Mouse (Mus musculus) kidney, postnatal 0 days (tissue): ENCODE measurements around the gene Atad3a. TPM values are rescaled to one million over a fixed set of nuclear protein-coding genes. Genes with fewer than 3 reads are reported as not detected.
"Not testable (repeated sequence)": the region's sequence is repeated elsewhere in the genome, so short reads cannot be mapped to it uniquely, and the experiment has no call there.

Experiments
- ATAC-seq: fragments of 200-750 bp; cut with Nextera tagmentation; replicated peaks from 2 replicates; pipeline ENCODE4 v1.8.0; 2017; ENCODE audit warnings: low read depth, moderate number of reproducible peaks, moderate TSS enrichment, moderate library complexity; ENCODE audit not compliant: low FRiP score
- DNase-seq: peaks from one replicate; pipeline ENCODE4 v3.0.0-alpha.2; 2016; ENCODE audit warnings: low spot score
- H3K27ac ChIP-seq: fragments of 300-500 bp; sonication (generic); 2 replicates; pipeline ENCODE4 v1.5.1; 2014; ENCODE audit warnings: mild to moderate bottlenecking
- H3K27me3 ChIP-seq: fragments of 300-500 bp; sonication (generic); 2 replicates; pipeline ENCODE4 v1.6.1; 2014; ENCODE audit warnings: low read length, mixed read lengths; ENCODE audit not compliant: insufficient read depth
- H3K36me3 ChIP-seq: fragments of 300-500 bp; sonication (generic); 2 replicates; pipeline ENCODE4 v1.6.1; 2014; ENCODE audit warnings: low read length, mixed read lengths; ENCODE audit not compliant: insufficient read depth
- H3K4me1 ChIP-seq: fragments of 300-500 bp; sonication (generic); replicated peaks from 2 replicates; pipeline ENCODE4 v1.6.1; 2014; ENCODE audit warnings: antibody characterized with exemption, low read length, mixed read lengths; ENCODE audit not compliant: insufficient read depth
- H3K4me2 ChIP-seq: fragments of 300-500 bp; sonication (generic); 2 replicates; pipeline ENCODE4 v1.6.1; 2014; ENCODE audit warnings: mild to moderate bottlenecking, low read length, moderate library complexity, mixed read lengths
- H3K4me3 ChIP-seq: fragments of 300-500 bp; sonication (generic); replicated peaks from 2 replicates; pipeline ENCODE4 v1.5.1; 2014; ENCODE audit warnings: low read depth, low read length
- H3K9ac ChIP-seq: fragments of 300-500 bp; sonication (generic); 2 replicates; pipeline ENCODE4 v1.6.1; 2014; ENCODE audit warnings: low read depth, low read length
- H3K9me3 ChIP-seq: fragments of 300-500 bp; sonication (generic); replicated peaks from 2 replicates; pipeline ENCODE4 v1.6.1; 2016; ENCODE audit warnings: low read length, inconsistent platforms, mixed read lengths
- CTCF ChIP-seq: IDR thresholded peaks from 2 replicates; pipeline ENCODE4 v1.5.1; 2016; ENCODE audit warnings: antibody characterized with exemption, low read depth, mild to moderate bottlenecking, moderate library complexity
- WGBS: fragments of 180-500 bp; shearing (Covaris S2); extraction: QIAGEN DNeasy Blood & Tissue Kit; methylation state at CpG from one replicate; pipeline ENCODE4 v1.1.7; 2014; 5-methylcytosine and 5-hydroxymethylcytosine counted together
- polyA plus RNA-seq: library from polyadenylated mRNA; unstranded; fragments of >200 nt; fragmentation: Nextera tagmentation; extraction: Ambion mirVana; gene quantifications from 2 replicates; pipeline ENCODE4 v1.2.1, GENCODE M21; 2015

Gene Atad3a
- polyA plus RNA-seq, 1 experiment from 2014 or later, result 92.1 TPM

GRCm38 (mm10) chr4:155791240-155791933 is 30.5 kb upstream of the Atad3a start:
- H3K9ac ChIP-seq, result no peak overlapping the region
- no peaks in the 10 kb centered on the region for H3K27me3 ChIP-seq
- ATAC-seq, result peak; percentile 75
- DNase-seq, result no peak
- 29% methylated on average over 24 of the region's 24 CpGs for WGBS
- peak overlapping the region; percentile 4; the same call in 1 of the 2 replicates for H3K4me2 ChIP-seq
- H3K4me3 ChIP-seq, result no peak overlapping the region
- H3K9me3 ChIP-seq, result no peaks in the 10 kb centered on the region
- H3K36me3 ChIP-seq, result no peaks in the 10 kb centered on the region
- H3K27ac ChIP-seq, result no peak overlapping the region; the same call in 1 of the 2 replicates
- no peak for TF ChIP-seq CTCF
- H3K4me1 ChIP-seq, result 0 out of 2 replicates have a peak, but pooled peaks cover 7% of the 10 kb centered on the region

GRCm38 (mm10) chr4:155790650-155791161 is 29.8 kb upstream of the Atad3a start:
- Histone ChIP-seq H3K4me1 (0 out of 2 replicates have a peak, but pooled peaks cover 7% of the 10 kb centered on the region), H3K4me3 (no peak overlapping the region), H3K36me3 (no peaks in the 10 kb centered on the region), H3K9ac (no peak overlapping the region), H3K27ac (no peak overlapping the region; the same call in 1 of the 2 replicates), H3K27me3 (no peaks in the 10 kb centered on the region), H3K4me2 (no peak overlapping the region), H3K9me3 (no peaks in the 10 kb centered on the region)
- ATAC-seq (peak; percentile 61), DNase-seq (no peak)
- no peak for TF ChIP-seq CTCF
- 42% methylated on average over 3 of the region's 3 CpGs for WGBS

- Histone ChIP-seq H3K4me2 (0 out of 2 replicates have a peak within 1 kb of the TSS, but pooled peaks have one; percentile 4), H3K27ac (no peak within 1 kb of the TSS; the same call in 1 of the 2 replicates)
- ATAC-seq, result no peak
Measured at GRCm38 (mm10) chr4:155790021-155790489, 29.2 kb upstream of the Atad3a start, which contains the start of gene Ankrd65. Ankrd65 (plus strand) TSS chr4:155790439.

DNA sequence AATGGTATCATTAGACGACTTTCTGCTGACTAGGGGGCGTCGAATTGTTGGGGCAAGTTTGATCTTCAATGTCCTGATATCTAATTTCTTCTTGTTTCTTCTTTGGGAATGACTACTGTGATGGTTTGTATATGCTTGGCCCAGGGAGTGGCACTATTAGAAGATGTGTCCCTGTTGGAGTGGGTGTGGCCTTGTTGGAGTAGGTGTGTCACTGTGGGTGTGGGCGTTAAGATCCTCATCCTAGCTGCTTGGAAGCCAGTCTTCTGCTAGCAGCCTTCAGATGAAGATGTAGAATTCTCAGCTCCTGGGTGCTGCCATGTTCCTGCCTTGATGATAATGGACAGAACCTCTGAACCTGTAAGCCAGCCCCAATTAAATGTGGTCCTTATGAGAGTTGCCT is 27.9 kb upstream of the Atad3a start:
- 74% methylated on average over 4 of the region's 4 CpGs for WGBS

More at GRCm38 (mm10) chr4:155790021-155790489, 29.2 kb upstream of the Atad3a start, which contains the start of gene Ankrd65:
- Histone ChIP-seq H3K9ac (no peak within 1 kb of the TSS), H3K9me3 (no peaks in the 10 kb centered on the region), H3K27me3 (no peaks in the 10 kb centered on the region), H3K4me3 (no peak within 1 kb of the TSS), H3K36me3 (no peaks in the 10 kb centered on the region), H3K4me1 (0 out of 2 replicates have a peak, but pooled peaks cover 7% of the 10 kb centered on the region)
- WGBS, result 79% methylated on average over 3 of the region's 3 CpGs
- TF ChIP-seq CTCF, result no peak
- DNase-seq, result no peak

DNA sequence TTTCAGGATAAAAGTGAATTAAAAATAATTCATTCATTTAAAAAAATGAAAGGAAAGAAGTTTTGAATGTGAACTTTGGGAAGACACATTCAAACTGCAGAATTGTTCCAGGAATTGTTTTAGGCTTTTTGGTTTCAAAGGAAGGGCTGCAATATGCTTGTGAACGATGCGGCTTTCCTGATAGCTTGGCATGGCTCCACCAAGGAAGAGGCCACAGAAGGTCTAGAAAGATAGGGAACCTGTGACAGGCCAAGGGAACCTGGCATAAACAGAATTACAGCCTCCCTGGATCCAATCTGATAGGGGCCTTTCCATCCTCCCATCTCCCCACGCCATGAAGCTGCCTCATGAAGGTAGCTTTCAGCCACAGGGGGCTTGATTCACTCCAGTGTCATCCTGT is 27.4 kb upstream of the Atad3a start:
- 76% methylated on average over 3 of the region's 3 CpGs for WGBS
- no peak overlapping the region for H3K4me2 ChIP-seq
- TF ChIP-seq CTCF, result no peak
- H3K4me3 ChIP-seq, result no peak overlapping the region
- no peak overlapping the region for H3K27ac ChIP-seq
- ATAC-seq (no peak), DNase-seq (no peak)
- no peaks in the 10 kb centered on the region for H3K9me3 ChIP-seq
- H3K36me3 ChIP-seq, result no peaks in the 10 kb centered on the region
- no peaks in the 10 kb centered on the region for H3K27me3 ChIP-seq
- 0 out of 2 replicates have a peak, but pooled peaks cover 7% of the 10 kb centered on the region for H3K4me1 ChIP-seq
- H3K9ac ChIP-seq, result no peak overlapping the region

More for the DNA sequence above, 27.9 kb upstream of the Atad3a start:
- not testable (repeated sequence) for H3K36me3 ChIP-seq, H3K4me2 ChIP-seq, H3K9me3 ChIP-seq, H3K27ac ChIP-seq, H3K9ac ChIP-seq, ATAC-seq, H3K27me3 ChIP-seq, DNase-seq, H3K4me3 ChIP-seq, H3K4me1 ChIP-seq

GRCm38 (mm10) chr4:155785819-155786218 is 24.9 kb upstream of the Atad3a start, which contains the start of gene Tmem88b:
Tmem88b (minus strand) TSS chr4:155785874.
- Histone ChIP-seq H3K27me3 (no peaks in the 10 kb centered on the region), H3K4me1 (peaks cover 7% of the 10 kb centered on the region; the same call in 1 of the 2 replicates), H3K4me3 (no peak within 1 kb of the TSS), H3K9me3 (no peaks in the 10 kb centered on the region), H3K27ac (no peak within 1 kb of the TSS), H3K9ac (no peak within 1 kb of the TSS; the same call in 1 of the 2 replicates), H3K36me3 (no peaks in the 10 kb centered on the region), H3K4me2 (peak within 1 kb of the TSS; percentile 83)
- DNase-seq, result no peak
- peak; percentile 28; the same call in 1 of the 2 replicates for TF ChIP-seq CTCF
- WGBS, result 72% methylated on average over 5 of the region's 5 CpGs
- ATAC-seq, result no peak
